Mouse (Mus musculus) ES-E14 (cell line): ENCODE measurements around the gene 1600002K03Rik. TPM values are rescaled to one million over a fixed set of nuclear protein-coding genes. Genes with fewer than 3 reads are reported as not detected.

ENCODE experiments used
- DNase-seq: peaks from one replicate; pipeline ENCODE4 v3.0.0-alpha.2; 2013; ENCODE audit warnings: low read depth, low spot score
- H3K27ac ChIP-seq: 2 replicates; pipeline ENCODE4 v1.5.1; 2012; ENCODE audit warnings: low read depth, mild to moderate bottlenecking, low read length, moderate library complexity, mixed read lengths; ENCODE audit not compliant: poor library complexity, insufficient read depth, severe bottlenecking
- H3K36me3 ChIP-seq: 2 replicates; pipeline ENCODE4 v1.6.1; 2012; ENCODE audit warnings: mild to moderate bottlenecking, low read length, moderate library complexity, mixed read lengths; ENCODE audit not compliant: control insufficient read depth, poor library complexity, insufficient read depth, severe bottlenecking
- H3K4me1 ChIP-seq, 2 experiments: fragments of 150-350 bp in 1 of 2; sonication (generic) in 1 of 2; 2 replicates each; pipeline ENCODE4 v1.6.1; 2012; ENCODE audit warnings: low read length in 2 of 2, mild to moderate bottlenecking in 1 of 2, mixed read lengths in 1 of 2; ENCODE audit not compliant: control insufficient read depth in 2 of 2, insufficient read depth in 2 of 2, poor library complexity in 1 of 2
- H3K4me3 ChIP-seq, 2 experiments: fragments of 150-350 bp in 1 of 2; sonication (generic) in 1 of 2; 2 replicates each; pipeline ENCODE4 v1.5.1; 2012; ENCODE audit warnings: low read length in 2 of 2, low read depth in 1 of 2, mild to moderate bottlenecking in 1 of 2, mixed read lengths in 1 of 2; ENCODE audit not compliant: insufficient read depth in 1 of 2, poor library complexity in 1 of 2, severe bottlenecking in 1 of 2
- H3K9ac ChIP-seq: 2 replicates; pipeline ENCODE4 v1.6.1; 2012; ENCODE audit warnings: low read depth, mild to moderate bottlenecking, low read length, mixed read lengths; ENCODE audit not compliant: poor library complexity, insufficient read depth, severe bottlenecking
- H3K9me3 ChIP-seq: fragments of 150-350 bp; sonication (generic); 2 replicates; pipeline ENCODE4 v1.6.1; 2012; ENCODE audit warnings: low read depth, mild to moderate bottlenecking, low read length; ENCODE audit not compliant: control insufficient read depth, insufficient read depth
- CHD2 ChIP-seq: IDR thresholded peaks from 2 replicates; pipeline ENCODE4 v1.6.1; 2014; ENCODE audit warnings: mild to moderate bottlenecking, low read depth, low read length, inconsistent platforms
- HCFC1 ChIP-seq: IDR thresholded peaks from 2 replicates; pipeline ENCODE4 v1.6.1; 2012; ENCODE audit warnings: low read length, inconsistent platforms, borderline replicate concordance; ENCODE audit not compliant: insufficient read depth
- MAFK ChIP-seq: IDR thresholded peaks from 2 replicates; pipeline ENCODE4 v1.6.1; 2014; ENCODE audit warnings: mild to moderate bottlenecking, low read depth, low read length, inconsistent platforms; ENCODE audit not compliant: insufficient read depth
- ZC3H11A ChIP-seq: IDR thresholded peaks from 2 replicates; pipeline ENCODE4 v1.6.1; 2012; ENCODE audit warnings: low read depth, mild to moderate bottlenecking, inconsistent platforms, low read length, borderline replicate concordance
- ZNF384 ChIP-seq: IDR thresholded peaks from 2 replicates; pipeline ENCODE4 v1.6.1; 2012; ENCODE audit warnings: low read depth, low read length, inconsistent platforms
- in situ Hi-C, 2 experiments: fragments of 600-800 bp; cut with MboI; formaldehyde crosslinking; loops; one replicate each; pipeline ENCODE4 v1.15.1; 2025; ENCODE audit warnings: low sequenced_read_pairs in 2 of 2, inconsistent platforms in 1 of 2; ENCODE audit not compliant: unreplicated experiment in 2 of 2
- total RNA-seq: library from RNA; depleted of rRNA; stranded (reverse); fragments of 300-350 nt; gene quantifications from 2 replicates; pipeline ENCODE4 v1.2.3, GENCODE M21; 2012

Gene 1600002K03Rik
- total RNA-seq, 1 experiment = 25.4 TPM

- Histone ChIP-seq H3K4me1 (peaks cover 9 to 35% of the 10 kb centered on the region in 2 experiments), H3K9ac (peak overlapping the region; percentile 98), H3K9me3 (no peaks in the 10 kb centered on the region), H3K4me3 (peak overlapping the region; percentile 71 to 87), H3K36me3 (peaks cover 24% of the 10 kb centered on the region), H3K27ac (peak overlapping the region; percentile 98)
- in situ Hi-C loops = no loop called here
- 0 out of 2 replicates have a peak, but pooled peaks have one; percentile 9 for TF ChIP-seq HCFC1
- no peak for TF ChIP-seq ZNF384
- peak; percentile 97 for DNase-seq
Observed at GRCm38 (mm10) chr10:80167460-80168037, 5.2 kb upstream of the 1600002K03Rik start.

- peak overlapping the region; percentile 71 to 87 for H3K4me3 ChIP-seq
- in situ Hi-C loops = no loop called here
- peaks cover 9 to 30% of the 10 kb centered on the region in 2 experiments for H3K4me1 ChIP-seq
- H3K27ac ChIP-seq = peak overlapping the region; percentile 98
- peak; percentile 94 for DNase-seq
- H3K9ac ChIP-seq = peak overlapping the region; percentile 98
- TF ChIP-seq CHD2 (no peak), MAFK (no peak), HCFC1 (peak; percentile 16; the same call in 1 of the 2 replicates), ZNF384 (peak; percentile 97), ZC3H11A (peak; percentile 87)
- no peaks in the 10 kb centered on the region for H3K9me3 ChIP-seq
- H3K36me3 ChIP-seq = peaks cover 24% of the 10 kb centered on the region
Observed at GRCm38 (mm10) chr10:80168038-80168661, 4.6 kb upstream of the 1600002K03Rik start.

- H3K36me3 ChIP-seq = peaks cover 24% of the 10 kb centered on the region
- peaks cover 9 to 25% of the 10 kb centered on the region in 2 experiments for H3K4me1 ChIP-seq
- no peak for DNase-seq
- peak overlapping the region; percentile 71 to 87; a peak in 3 of 4 replicates for H3K4me3 ChIP-seq
- TF ChIP-seq CHD2 = no peak
- TF ChIP-seq MAFK = no peak
- TF ChIP-seq ZC3H11A = no peak
- no peak for TF ChIP-seq ZNF384
- TF ChIP-seq HCFC1 = no peak
- no peak overlapping the region for H3K27ac ChIP-seq
- H3K9ac ChIP-seq = peak overlapping the region; percentile 32; the same call in 1 of the 2 replicates
- in situ Hi-C loops = no loop called here
- H3K9me3 ChIP-seq = no peaks in the 10 kb centered on the region
Observed at GRCm38 (mm10) chr10:80169070-80169469, 3.7 kb upstream of the 1600002K03Rik start.

- TF ChIP-seq ZC3H11A = no peak
- TF ChIP-seq CHD2 = no peak
- TF ChIP-seq MAFK = no peak
- no peak for TF ChIP-seq HCFC1
- 0 out of 2 replicates have a peak, but pooled peaks have one; percentile 18 for TF ChIP-seq ZNF384
- DNase-seq = no peak
- H3K36me3 ChIP-seq = peaks cover 24% of the 10 kb centered on the region
- in situ Hi-C loops = loop anchor here (10.0 kb wide), 2 partner anchors 75 to 205 kb away; partner anchors contain the start of gene Ndufs7 (in 1 of the 2)
- no peak overlapping the region for H3K9ac ChIP-seq
- H3K4me1 ChIP-seq = peaks cover 9 to 23% of the 10 kb centered on the region in 2 experiments; a peak in 3 of 4 replicates
- H3K4me3 ChIP-seq = no peak overlapping the region
- no peak overlapping the region for H3K27ac ChIP-seq
- H3K9me3 ChIP-seq = no peaks in the 10 kb centered on the region
Observed at GRCm38 (mm10) chr10:80169651-80170050, 3.1 kb upstream of the 1600002K03Rik start.
